Mouse (Mus musculus) c-Kit-positive CD71-positive TER-119-negative erythroid progenitor cells, embryonic 14.5 days (primary cell): ENCODE measurements around the gene Kiss1.

Source experiments
- DNase-seq: peaks from one replicate; pipeline ENCODE4 v3.0.0-alpha.2; 2013; ENCODE audit warnings: low read depth

Kiss1 gene

DNA sequence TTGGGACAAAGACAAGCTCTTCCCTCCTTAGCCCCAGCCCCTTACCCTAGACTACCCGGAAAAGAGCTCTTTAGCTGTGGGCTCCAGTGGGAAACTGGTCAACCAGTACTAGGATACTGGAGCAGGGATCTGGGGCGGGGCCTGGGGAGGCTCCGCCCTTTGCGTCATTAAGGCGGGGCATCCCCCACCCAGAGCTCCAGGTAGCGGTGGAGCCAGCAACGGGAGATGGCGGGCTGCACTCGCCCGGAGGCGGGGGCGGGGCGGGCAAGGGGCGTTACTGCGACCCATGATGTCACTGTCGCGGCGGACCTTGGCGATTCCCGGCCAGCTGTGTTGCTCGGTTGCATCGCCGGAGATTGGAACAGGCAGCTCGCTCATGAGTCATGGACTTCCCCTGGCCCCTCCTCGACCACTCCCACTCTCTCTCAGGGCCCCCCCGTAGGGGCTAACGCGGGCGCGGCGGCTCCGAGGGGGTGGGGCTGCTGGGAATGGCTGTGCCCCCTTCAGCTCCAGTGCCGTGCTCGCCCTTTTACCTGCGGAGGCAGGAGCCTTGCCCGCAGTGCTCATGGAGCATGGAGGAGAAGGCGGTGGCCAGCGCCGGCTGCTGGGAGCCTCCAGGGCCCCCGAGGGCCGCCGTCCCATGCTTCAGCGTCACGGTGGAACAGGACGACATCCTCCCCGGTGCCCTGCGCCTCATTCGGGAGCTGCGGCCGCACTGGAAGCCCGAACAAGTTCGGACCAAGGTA, 41.8 kb downstream of the Kiss1 start, which contains the start of gene Etnk2:
Etnk2 (plus strand) TSS at position 297 of the 746 bp plus-strand sequence.
- DNase-seq, result peak; percentile 33

DNA sequence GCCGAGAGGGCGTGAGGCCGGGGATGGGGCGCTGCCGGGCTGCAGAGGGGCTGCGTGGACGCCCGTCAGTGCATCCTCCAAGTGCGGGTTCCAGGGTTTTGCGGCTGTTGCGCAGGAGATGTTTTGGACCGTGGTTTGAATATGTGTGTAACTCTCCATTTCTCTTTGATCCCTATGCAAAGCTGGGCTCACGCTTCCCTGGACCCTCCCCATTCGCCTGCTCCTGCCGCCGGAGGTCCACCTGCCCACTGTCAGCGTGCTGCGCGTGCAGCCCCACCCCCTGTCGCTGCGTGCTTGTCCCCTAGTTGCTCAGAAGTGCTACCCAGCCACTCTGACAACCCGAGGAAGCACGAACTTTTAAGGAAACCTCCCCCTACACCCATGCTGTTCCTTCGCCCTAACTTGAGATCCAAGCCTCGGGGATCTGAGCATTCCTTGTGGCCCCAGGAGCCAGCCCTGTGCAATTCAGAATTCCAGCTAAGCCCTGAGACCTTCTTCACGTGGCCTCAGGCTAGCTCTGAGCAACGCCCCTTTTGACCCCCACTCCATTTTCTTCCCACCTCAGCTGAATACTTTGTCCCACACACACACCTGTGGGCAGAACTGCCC, 42.5 kb downstream of the Kiss1 start:
- DNase-seq, result no peak

DNA sequence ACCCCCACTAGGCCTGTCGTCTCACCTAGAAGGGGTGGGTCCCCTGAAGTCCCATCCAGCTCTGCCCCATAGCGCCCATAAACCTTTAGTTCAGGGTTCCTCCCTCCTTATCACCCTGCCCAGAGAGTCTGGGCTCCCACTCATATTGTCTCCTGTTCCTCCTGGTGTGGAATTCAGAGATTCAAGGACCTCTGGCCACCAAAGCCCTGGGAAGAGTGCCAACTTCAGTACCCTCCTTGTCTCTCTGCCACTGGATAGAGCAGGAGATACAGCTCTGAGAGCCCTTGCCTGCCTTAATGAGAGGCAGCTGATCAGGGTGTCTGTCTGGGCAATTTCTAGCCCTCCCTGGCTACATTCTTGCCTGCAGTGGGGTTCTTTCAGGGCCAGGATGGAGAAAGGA, 43.2 kb downstream of the Kiss1 start:
- no peak for DNase-seq

DNA sequence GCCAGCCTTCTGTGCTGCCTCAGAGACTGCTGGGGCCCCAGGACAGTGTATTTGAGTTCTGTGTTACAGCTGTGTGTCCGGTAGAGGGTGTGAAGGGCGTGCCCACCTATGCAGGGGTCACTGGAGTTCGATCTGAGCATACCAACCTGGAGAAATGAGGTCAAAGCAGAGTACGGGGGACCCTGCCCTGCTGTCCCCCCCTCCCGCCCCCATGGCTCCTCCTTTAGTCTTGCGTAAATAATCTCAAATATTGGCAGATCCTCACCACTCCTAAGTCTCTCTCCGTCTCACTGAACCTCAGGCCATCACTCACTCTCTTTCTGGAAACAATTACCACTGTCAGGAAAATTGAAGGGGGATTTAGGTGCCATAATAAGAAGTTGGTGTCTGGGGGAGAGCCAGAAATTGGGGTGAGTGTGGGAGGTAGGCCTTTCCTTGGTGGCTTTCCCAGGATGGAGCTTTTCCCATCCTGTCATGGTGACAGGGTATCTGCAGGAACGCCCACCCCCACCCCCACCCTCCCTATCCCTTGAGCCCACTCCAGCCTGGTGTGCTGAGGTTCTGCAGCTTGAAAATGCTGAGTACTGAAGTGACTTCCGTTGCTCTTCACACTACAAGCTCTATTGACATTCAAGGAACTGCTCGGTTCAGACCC, 45.4 kb downstream of the Kiss1 start:
- no peak for DNase-seq

DNA sequence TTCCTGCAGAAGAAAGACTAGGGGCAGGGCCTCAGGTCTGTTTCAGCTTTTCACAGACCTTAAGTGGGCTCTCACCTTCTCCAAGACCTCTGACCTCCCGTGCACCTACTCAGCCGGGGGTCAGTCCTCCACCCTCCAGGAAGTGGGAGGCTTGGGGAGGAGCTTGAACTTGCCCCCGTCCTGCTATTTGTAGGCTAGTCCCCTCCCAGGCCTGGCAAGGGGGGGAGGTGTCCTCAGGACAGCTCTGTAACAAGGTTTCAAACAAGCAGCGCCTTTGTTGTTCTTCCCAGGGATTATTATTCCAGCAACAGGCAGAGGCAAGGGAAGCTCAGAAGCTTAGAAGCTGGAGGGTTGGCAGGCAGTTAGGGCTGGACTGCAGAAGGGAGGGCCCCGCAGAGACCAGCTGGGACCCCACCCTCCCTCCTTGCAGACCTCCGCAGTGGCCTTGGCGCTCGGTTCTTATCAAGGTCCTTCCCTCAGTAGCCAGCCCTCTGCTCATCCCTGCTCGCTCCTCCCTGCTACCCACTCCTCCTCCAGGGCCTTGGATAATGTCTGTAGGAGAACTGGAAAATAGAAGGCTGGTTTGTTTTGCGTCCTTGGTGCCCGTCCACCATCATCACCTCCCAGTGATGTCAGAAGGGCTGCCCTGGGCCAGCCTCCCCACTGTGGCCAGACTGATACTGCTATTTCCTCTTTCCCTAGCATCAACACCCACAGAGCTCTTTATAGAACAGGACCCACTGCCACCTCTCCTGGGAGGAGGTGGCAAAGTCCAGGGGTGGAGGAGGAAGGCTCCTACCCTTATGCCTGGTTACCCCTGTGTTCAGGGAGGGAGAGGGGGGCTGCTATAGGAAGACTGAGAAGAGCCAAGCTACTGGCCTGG, 46.2 kb downstream of the Kiss1 start:
- DNase-seq, result no peak

DNA sequence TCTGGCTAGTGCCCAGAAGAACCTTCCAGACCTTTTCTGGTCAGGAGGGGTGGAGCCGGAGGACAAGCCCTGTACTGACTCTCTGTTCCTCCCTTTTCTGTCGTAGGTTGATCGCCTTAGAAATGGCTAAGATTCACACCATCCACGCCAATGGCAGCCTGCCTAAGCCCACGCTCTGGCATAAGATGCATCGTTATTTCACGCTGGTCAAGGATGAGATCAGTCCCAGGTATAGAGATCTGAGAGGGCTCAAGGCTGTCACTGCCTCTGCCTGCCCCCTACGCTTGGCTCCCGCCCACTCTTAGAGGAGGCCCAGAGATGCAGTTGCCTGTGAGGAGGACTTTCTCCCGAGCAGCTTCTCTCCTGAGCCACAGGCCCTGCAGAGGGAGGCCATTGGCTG, 47.0 kb downstream of the Kiss1 start:
- no peak for DNase-seq

DNA sequence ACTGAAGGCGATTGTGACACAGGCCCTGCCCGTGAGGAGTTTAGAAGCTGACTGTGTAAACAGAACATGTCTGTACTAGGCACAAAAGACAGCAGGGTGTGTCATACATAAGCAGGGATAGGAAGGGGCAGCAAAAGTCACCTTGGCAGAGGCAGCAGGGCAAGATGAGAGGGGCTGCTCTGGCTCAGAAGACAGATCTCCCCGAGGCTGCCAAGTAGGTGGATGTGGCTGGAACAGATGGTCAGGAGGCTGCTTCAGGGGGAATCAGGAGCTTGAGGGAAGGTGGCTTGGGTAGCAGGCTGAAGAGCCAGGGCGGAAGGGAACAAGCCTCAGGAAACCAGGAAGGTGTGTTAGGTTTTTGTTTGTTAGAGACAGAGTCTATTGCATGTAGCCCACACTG, 48.7 kb downstream of the Kiss1 start:
- no peak for DNase-seq

DNA sequence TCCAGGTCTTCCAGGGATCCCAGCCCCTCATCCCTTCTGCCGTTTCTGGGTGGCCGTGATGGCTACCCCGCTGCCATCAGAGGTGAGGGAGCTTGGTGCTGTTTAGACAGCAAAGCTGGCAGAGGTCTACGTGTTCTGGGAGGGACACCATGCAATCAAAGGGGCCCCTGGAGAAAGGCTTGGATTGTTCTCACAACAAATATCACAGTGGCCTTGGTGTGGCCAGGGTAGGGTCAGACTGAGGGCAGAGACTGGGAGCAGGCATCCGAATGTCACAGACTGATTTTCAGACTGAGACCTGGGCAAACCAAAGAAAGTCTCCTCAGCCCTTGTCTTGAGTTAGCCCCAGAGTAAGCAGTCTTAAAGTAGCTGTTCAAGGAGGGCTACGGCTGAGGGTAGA, 49.8 kb downstream of the Kiss1 start:
- no peak for DNase-seq

DNA sequence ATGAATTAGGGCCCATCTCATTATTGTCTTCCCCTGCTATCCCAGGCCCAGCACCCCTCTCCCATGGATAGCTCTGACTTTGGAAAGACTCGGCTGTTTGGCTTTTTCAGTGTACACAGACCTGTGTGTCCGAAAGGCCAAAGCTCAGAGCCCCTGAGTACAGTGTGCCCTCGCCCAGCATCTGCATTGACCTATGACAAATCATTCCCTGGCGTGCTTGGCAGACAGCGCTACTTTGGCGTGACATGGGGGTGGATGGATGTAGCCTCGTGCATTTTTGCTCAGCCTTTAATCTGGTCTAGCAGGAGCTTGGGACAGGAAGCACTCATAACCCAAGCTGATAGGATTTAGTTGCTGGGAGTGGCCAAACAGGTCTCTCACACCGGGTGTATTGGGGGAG, 50.4 kb downstream of the Kiss1 start:
- DNase-seq, result no peak

DNA sequence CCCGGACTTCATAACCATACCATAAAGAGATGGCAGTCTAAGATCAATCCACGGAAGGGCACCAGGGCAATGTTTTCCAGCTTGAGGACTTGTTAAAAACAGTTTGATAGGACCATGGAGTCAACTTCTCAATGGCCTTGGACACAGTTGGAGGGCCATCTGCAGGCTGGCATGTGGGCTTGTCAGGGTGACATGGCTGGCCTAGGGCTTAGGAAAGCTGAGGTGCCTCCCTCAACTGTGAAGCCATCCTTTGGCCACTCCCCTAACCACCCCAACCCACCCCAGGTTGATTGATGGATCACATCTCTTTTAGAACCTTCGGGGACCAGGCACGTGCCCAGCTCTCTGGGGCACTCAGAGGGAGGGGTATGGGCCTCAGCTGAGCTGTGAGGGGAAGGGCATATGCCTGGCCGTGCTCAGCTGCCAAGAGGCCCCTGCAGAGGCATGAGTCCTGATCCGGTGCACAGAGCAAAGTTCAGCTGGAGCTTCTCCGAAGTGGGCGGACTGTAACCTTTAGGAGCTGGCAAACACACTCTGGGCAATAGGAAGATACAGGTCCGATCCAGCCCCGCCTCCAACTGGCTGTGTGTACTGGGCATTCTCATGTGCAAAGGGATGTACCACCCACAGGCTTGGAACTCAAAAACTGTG, 54.1 kb downstream of the Kiss1 start:
- no peak for DNase-seq

DNA sequence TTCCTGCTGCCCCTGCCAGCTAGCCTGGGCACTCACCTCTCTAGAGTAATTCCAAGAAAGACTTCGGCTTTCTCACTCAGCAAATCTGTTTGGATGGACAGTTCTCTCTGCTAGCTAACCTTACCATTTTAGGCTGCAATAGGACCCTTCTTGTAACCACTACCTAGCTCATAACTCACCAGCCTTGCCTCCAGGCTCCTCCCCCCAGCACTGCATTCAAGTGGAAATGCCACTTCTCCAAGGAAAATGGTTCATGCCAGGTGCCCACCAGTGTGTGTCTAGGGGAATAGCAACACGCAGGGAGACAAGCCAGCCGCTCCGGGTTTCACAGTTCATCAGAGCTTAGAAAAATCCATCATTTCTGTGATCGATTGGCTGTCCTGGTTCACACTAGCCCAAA, 55.9 kb downstream of the Kiss1 start:
- no peak for DNase-seq
